Mouse (Mus musculus): ENCODE results near the gene Setx.

- TF ChIP-seq CTCF (IDR thresholded peaks at IDR 0.05; ENCODE audit: low read depth, low read length): no peak
- no peak for TF ChIP-seq POLR2A (IDR thresholded peaks at IDR 0.05; ENCODE audit: insufficient read depth, low read length)
- TF ChIP-seq EP300 (IDR thresholded peaks at IDR 0.05; ENCODE audit: insufficient read depth, low read depth, low read length): no peak
Measured at GRCm38 (mm10) chr2:29075331-29076070, 48.5 kb upstream of the Setx start.

Data from ES-Bruce4 (cell line).